Mouse (Mus musculus) olfactory bulb, adult 2 months (tissue): Measurements from ENCODE around the gene Jup.

ENCODE experiments used
- CTCF ChIP-seq: fragments of 200-500 bp; IDR thresholded peaks from 2 replicates; pipeline ENCODE4 v1.5.1; 2012; ENCODE audit warnings: low read depth, mild to moderate bottlenecking, low read length, moderate library complexity; ENCODE audit not compliant: insufficient read depth
- POLR2A ChIP-seq: fragments of 200-500 bp; IDR thresholded peaks from 2 replicates; pipeline ENCODE4 v1.6.1; 2012; ENCODE audit warnings: mild to moderate bottlenecking, low read depth, low read length, moderate library complexity; ENCODE audit not compliant: insufficient read depth

- TF ChIP-seq POLR2A: no peak
- TF ChIP-seq CTCF: no peak
Measured at GRCm38 (mm10) chr11:100430052-100430451, 32.5 kb upstream of the Jup start.
